Mouse (Mus musculus) ES-CJ7 (cell line): ENCODE data around the gene Olfr747.
"Not testable (repeated sequence)": the region's sequence is repeated elsewhere in the genome, so short reads cannot be mapped to it uniquely, and the experiment has no call there.

Experiments used
- DNase-seq: peaks from one replicate; pipeline ENCODE4 v3.0.0; 2011; ENCODE audit warnings: low read depth, low spot score

Olfr747 gene

GRCm38 (mm10) chr14:50693106-50693505 lies at the start of gene Olfr747:
TSS of gene Olfr747 (minus strand) at chr14:50693206.
- no peak for DNase-seq

- no peak for DNase-seq
These were observed 48.6 kb upstream of the Olfr747 start for GRCm38 (mm10) chr14:50741584-50741983.

GRCm38 (mm10) chr14:50740334-50740733 lies 47.3 kb upstream of the Olfr747 start:
- DNase-seq: no peak

DNA sequence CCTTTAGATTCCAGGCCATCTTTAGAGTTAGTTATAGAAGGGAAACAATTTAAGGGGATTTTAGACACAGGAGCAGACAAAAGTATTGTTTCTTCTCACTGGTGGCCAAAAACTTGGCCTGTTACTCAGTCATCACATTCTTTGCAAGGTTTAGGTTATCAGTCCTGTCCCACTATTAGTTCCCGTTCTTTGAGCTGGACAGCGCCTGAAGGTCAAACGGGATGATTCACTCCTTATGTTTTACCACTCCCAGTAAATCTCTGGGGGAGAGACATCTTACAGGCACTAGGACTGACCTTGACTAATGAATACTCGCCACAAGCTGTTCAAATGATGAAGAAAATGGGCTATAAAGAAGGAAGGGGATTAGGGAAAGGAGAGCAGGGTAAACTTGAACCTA lies 29.4 kb upstream of the Olfr747 start:
- not testable (repeated sequence) for DNase-seq

DNA sequence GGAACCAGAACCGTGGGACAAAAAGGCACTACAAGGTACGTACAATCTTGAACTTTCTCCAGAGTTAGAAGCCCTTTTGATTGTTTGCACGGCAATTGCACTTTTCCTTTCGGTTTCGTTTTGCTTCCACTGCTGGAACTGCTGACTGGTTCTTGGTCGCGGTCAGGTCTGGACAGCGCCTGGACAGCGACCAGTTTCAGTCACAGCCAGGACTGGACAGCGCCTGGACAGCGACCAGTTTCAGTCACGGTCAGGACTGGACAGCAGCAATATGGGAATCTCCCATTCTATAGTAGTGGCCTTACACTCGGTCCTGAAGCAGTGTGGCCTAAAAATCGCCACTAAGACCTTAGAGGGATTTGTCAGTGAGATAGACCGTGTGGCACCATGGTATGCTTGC lies 26.9 kb upstream of the Olfr747 start:
- DNase-seq: not testable (repeated sequence)

DNA sequence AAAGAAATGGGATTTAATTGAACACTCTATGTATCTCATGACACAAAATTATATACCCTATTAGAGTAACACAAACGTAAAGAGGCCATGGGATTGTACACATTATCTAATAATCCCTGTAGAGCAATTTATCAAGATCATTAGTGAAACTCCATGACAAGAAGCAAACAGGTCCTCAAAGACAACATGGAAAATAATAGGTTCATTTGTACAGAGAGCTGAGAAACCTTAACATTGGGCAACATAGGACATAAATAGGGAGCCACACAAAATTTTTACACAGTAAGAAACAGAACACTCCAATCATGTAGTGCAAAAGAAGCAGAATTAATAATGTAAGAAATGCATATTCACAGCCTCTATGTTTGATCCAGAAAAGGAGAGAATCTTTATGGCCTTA lies 14.1 kb upstream of the Olfr747 start, which contains the start of gene Olfr748:
Olfr748 (plus strand) TSS at position 301 of the 400 bp plus-strand sequence.
- DNase-seq: no peak

DNA sequence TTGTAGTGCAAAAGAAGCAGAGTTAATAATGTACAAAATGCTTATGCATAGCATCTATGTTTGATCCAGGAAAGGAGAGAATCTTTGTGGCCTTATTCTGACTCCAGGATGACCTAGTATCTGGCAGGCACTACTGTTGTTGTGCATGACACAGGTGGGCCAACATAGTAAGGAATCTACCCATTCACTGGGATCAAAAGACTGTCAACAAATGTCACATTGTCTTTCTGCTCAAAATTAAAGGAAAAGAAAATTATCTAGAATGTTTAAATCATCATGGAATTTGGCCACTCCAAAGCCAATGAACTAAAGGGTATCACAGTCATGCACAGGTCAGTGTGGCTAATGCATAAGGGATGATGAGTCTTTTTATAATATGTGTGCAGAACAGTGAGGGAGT lies 46.2 kb downstream of the Olfr747 start, which contains the start of gene Olfr746:
Olfr746 (plus strand) TSS at position 301 of the 400 bp plus-strand sequence.
- no peak for DNase-seq

GRCm38 (mm10) chr14:50639088-50639487 lies 53.9 kb downstream of the Olfr747 start, which contains the start of gene Olfr745:
TSS of gene Olfr745 (plus strand) at chr14:50639388.
- no peak for DNase-seq
